Mouse (Mus musculus): ENCODE results near the gene Afap1l2. TPM values are rescaled to one million over a fixed set of nuclear protein-coding genes. Genes with fewer than 3 reads are reported as not detected.

The Afap1l2 gene
- polyA plus RNA-seq, 1 experiment from 2014 or later = 18.7 TPM

GRCm38 (mm10) chr19:57028327-57029179 lies 20.5 kb upstream of the Afap1l2 start:
- Histone ChIP-seq H3K4me1 (replicated peaks) (no peaks in the 10 kb centered on the region), H3K36me3 (no peaks in the 10 kb centered on the region), H3K27me3 (no peaks in the 10 kb centered on the region), H3K27ac (replicated peaks) (no peak overlapping the region), H3K9me3 (peaks cover 7% of the 10 kb centered on the region; the same call in 1 of the 2 replicates), H3K9ac (no peak overlapping the region), H3K4me2 (no peak overlapping the region), H3K4me3 (no peak overlapping the region)
- ATAC-seq (ENCODE audit: low read depth) = no peak
- WGBS = 40% methylated on average over 8 of the region's 8 CpGs

DNA sequence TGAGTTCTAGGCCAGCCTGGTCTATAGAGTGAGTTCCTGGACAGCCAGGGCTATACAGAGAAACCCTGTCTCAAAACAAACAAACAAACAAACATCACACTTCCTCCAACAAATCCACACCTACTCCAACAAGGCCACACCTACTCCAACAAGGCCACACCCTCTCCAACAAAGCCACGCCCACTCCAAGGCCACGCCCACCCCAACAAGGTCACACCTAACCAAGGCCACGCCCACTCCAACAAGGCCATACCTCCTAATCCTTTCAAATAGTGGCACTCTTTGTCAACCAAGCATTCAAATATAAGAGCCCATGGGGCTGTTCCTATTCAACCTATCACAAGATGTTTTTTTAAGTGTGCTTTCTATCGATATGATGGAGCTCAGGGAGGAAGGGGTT lies 18.5 kb upstream of the Afap1l2 start:
- no peaks in the 10 kb centered on the region for H3K4me1 ChIP-seq (replicated peaks)
- H3K9ac ChIP-seq = no peak overlapping the region
- no peak overlapping the region for H3K4me3 ChIP-seq
- H3K36me3 ChIP-seq = no peaks in the 10 kb centered on the region
- no peak overlapping the region for H3K27ac ChIP-seq (replicated peaks)
- peaks cover 7% of the 10 kb centered on the region; the same call in 1 of the 2 replicates for H3K9me3 ChIP-seq
- H3K4me2 ChIP-seq = no peak overlapping the region
- 75% methylated on average over 4 of the region's 4 CpGs for WGBS
- no peaks in the 10 kb centered on the region for H3K27me3 ChIP-seq
- ATAC-seq (ENCODE audit: low read depth) = no peak

- no peaks in the 10 kb centered on the region for H3K9me3 ChIP-seq
- 86% methylated on average over 8 of the region's 8 CpGs for WGBS
- H3K4me3 ChIP-seq = no peak overlapping the region
- H3K27ac ChIP-seq (replicated peaks) = no peak overlapping the region
- H3K36me3 ChIP-seq = no peaks in the 10 kb centered on the region
- no peak for ATAC-seq (ENCODE audit: low read depth)
- peaks cover 5% of the 10 kb centered on the region; the same call in 1 of the 2 replicates for H3K4me1 ChIP-seq (replicated peaks)
- no peak overlapping the region for H3K9ac ChIP-seq
- no peaks in the 10 kb centered on the region for H3K27me3 ChIP-seq
- H3K4me2 ChIP-seq = no peak overlapping the region
Measured at GRCm38 (mm10) chr19:57017785-57018179, 9.8 kb upstream of the Afap1l2 start.

- WGBS = 51% methylated on average over 15 of the region's 15 CpGs
- H3K4me1 ChIP-seq (replicated peaks) = peaks cover 5% of the 10 kb centered on the region; the same call in 1 of the 2 replicates
- no peaks in the 10 kb centered on the region for H3K36me3 ChIP-seq
- no peaks in the 10 kb centered on the region for H3K9me3 ChIP-seq
- H3K27me3 ChIP-seq = no peaks in the 10 kb centered on the region
- no peak overlapping the region for H3K9ac ChIP-seq
- no peak overlapping the region for H3K4me3 ChIP-seq
- no peak overlapping the region for H3K4me2 ChIP-seq
- ATAC-seq (ENCODE audit: low read depth) = no peak
- H3K27ac ChIP-seq (replicated peaks) = peak overlapping the region; percentile 1; the same call in 1 of the 2 replicates
Measured at GRCm38 (mm10) chr19:57016995-57017784, 9.2 kb upstream of the Afap1l2 start.

GRCm38 (mm10) chr19:57014808-57015207 lies 6.8 kb upstream of the Afap1l2 start:
- no peak overlapping the region for H3K27ac ChIP-seq (replicated peaks)
- H3K9ac ChIP-seq = no peak overlapping the region
- ATAC-seq (ENCODE audit: low read depth) = no peak
- no peak overlapping the region for H3K4me3 ChIP-seq
- H3K4me2 ChIP-seq = no peak overlapping the region
- WGBS = 84% methylated on average over 3 of the region's 3 CpGs
- H3K9me3 ChIP-seq = no peaks in the 10 kb centered on the region
- peaks cover 4% of the 10 kb centered on the region for H3K27me3 ChIP-seq
- peaks cover 6% of the 10 kb centered on the region; the same call in 1 of the 2 replicates for H3K4me1 ChIP-seq (replicated peaks)
- H3K36me3 ChIP-seq = no peaks in the 10 kb centered on the region

GRCm38 (mm10) chr19:57013271-57013677 lies 5.2 kb upstream of the Afap1l2 start:
- Histone ChIP-seq H3K27me3 (peaks cover 16% of the 10 kb centered on the region), H3K4me3 (no peak overlapping the region), H3K9ac (no peak overlapping the region), H3K27ac (replicated peaks) (no peak overlapping the region), H3K4me2 (no peak overlapping the region), H3K36me3 (no peaks in the 10 kb centered on the region), H3K9me3 (no peaks in the 10 kb centered on the region), H3K4me1 (replicated peaks) (peaks cover 17% of the 10 kb centered on the region)
- ATAC-seq (ENCODE audit: low read depth) = no peak
- 48% methylated on average over 6 of the region's 6 CpGs for WGBS

- Histone ChIP-seq H3K4me2 (no peak overlapping the region), H3K36me3 (no peaks in the 10 kb centered on the region), H3K9me3 (no peaks in the 10 kb centered on the region), H3K4me1 (replicated peaks) (peaks cover 28% of the 10 kb centered on the region), H3K9ac (no peak overlapping the region), H3K4me3 (no peak overlapping the region), H3K27me3 (peaks cover 28% of the 10 kb centered on the region), H3K27ac (replicated peaks) (no peak overlapping the region)
- 63% methylated on average over 3 of the region's 3 CpGs for WGBS
- no peak for ATAC-seq (ENCODE audit: low read depth)
Measured at GRCm38 (mm10) chr19:57012068-57012467, 4.0 kb upstream of the Afap1l2 start.

DNA sequence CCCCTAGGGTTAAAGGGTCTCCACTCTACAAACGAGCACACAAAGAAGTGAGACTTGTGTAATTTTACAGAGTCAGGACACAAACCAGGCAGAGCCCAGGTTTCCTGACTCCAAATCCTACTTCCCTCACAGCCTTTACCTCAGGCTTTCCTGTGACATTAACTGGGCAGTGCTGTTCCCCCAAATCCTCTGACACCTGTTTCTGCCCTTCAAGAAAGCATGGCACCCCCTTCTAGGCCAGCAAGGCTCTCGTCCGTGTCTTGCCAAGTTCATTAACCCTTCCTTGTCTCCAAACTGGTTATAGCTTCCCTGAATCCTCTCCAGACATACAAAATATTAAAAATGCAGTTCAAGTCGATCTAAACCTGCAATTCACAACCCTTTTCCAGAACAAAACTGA lies 2.0 kb upstream of the Afap1l2 start:
- 39% methylated on average over 4 of the region's 4 CpGs for WGBS
- no peaks in the 10 kb centered on the region for H3K9me3 ChIP-seq
- H3K4me1 ChIP-seq (replicated peaks) = peaks cover 28% of the 10 kb centered on the region
- H3K27me3 ChIP-seq = peaks cover 36% of the 10 kb centered on the region
- no peak overlapping the region for H3K27ac ChIP-seq (replicated peaks)
- ATAC-seq (ENCODE audit: low read depth) = no peak
- H3K9ac ChIP-seq = no peak overlapping the region
- no peaks in the 10 kb centered on the region for H3K36me3 ChIP-seq
- no peak overlapping the region for H3K4me3 ChIP-seq
- no peak overlapping the region for H3K4me2 ChIP-seq

DNA sequence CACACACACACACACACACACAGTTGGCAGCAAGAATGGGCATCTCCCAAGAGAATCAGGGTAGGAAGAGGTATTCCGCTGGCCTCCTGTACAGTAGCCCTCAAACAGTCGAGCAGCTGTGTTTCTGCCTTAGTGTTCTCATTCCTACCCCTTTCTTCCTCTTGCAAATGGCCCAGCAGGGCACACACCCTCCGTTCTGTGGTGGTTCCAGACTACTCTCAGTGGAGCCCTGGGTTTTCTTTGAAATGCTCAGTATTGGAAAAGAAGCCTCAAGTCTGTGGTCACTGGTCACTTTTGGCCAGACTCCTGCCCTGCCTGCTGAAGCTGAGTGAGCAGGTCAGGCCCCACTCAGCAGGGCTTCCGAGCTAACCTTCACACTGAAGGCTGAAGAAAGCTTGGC lies 1.6 kb upstream of the Afap1l2 start:
- peaks cover 28% of the 10 kb centered on the region for H3K4me1 ChIP-seq (replicated peaks)
- no peak overlapping the region for H3K4me2 ChIP-seq
- peaks cover 36% of the 10 kb centered on the region for H3K27me3 ChIP-seq
- H3K27ac ChIP-seq (replicated peaks) = no peak overlapping the region
- WGBS = 44% methylated on average over 4 of the region's 4 CpGs
- H3K9ac ChIP-seq = no peak overlapping the region
- no peak for ATAC-seq (ENCODE audit: low read depth)
- H3K36me3 ChIP-seq = no peaks in the 10 kb centered on the region
- H3K4me3 ChIP-seq = no peak overlapping the region
- H3K9me3 ChIP-seq = no peaks in the 10 kb centered on the region

DNA sequence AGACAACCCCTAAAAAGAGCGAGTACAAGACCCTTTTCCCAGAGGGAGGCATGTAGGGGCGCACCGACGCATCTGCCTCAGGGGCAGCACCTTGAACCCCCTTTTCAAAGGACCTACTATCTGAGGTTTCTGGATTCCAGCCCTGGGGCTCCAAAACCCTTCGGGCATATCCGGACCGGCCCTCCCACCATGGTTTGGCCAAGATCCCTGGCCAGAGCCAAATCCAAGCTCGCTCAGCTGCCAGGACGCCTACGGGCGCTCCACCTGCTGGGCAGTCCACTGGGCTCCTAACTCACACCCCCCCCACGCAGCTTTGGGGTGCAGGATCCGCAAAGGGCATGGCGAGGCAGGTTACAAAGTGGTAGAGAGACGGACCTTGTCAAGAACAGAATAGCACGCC lies 737 bp downstream of the Afap1l2 start:
- H3K9me3 ChIP-seq = no peaks in the 10 kb centered on the region
- peak overlapping the region; percentile 46 for H3K4me3 ChIP-seq
- peak overlapping the region; percentile 70 for H3K9ac ChIP-seq
- 0 out of 2 replicates have a peak overlapping the region, but pooled peaks have one; percentile 7 for H3K27ac ChIP-seq (replicated peaks)
- no peaks in the 10 kb centered on the region for H3K36me3 ChIP-seq
- WGBS = 61% methylated on average over 16 of the region's 16 CpGs
- H3K4me1 ChIP-seq (replicated peaks) = peaks cover 40% of the 10 kb centered on the region
- ATAC-seq (ENCODE audit: low read depth) = no peak
- peak overlapping the region; percentile 74 for H3K4me2 ChIP-seq
- H3K27me3 ChIP-seq = peaks cover 36% of the 10 kb centered on the region

- Histone ChIP-seq H3K9me3 (no peaks in the 10 kb centered on the region), H3K36me3 (no peaks in the 10 kb centered on the region), H3K9ac (peak overlapping the region; percentile 70; the same call in 1 of the 2 replicates), H3K4me2 (peak overlapping the region; percentile 74), H3K27me3 (peaks cover 36% of the 10 kb centered on the region), H3K4me3 (peak overlapping the region; percentile 46), H3K4me1 (replicated peaks) (peaks cover 45% of the 10 kb centered on the region), H3K27ac (replicated peaks) (no peak overlapping the region)
- ATAC-seq (ENCODE audit: low read depth) = no peak
- WGBS = 61% methylated on average over 13 of the region's 13 CpGs
Measured at GRCm38 (mm10) chr19:57006841-57007240, 1.2 kb downstream of the Afap1l2 start.

DNA sequence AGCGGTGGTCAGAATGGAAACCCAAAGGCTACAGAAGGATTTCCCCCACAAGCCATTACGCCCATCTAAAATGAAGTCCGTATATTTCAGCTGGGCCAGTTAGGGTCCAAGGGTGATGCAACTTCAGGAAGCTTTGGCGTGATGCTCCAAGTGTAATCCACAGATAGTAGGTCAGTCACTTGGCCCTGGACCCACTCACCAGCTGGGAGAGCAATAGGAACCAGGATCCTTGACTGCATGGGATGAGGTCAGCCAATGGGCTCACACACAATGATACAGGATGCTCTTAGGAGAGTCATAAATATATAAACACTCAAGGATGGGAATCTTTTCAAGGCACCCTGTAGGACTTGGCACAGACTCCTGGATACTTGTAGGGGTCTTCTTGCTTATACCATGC lies 3.0 kb downstream of the Afap1l2 start:
- H3K9ac ChIP-seq = no peak overlapping the region
- WGBS = 93% methylated on average over 4 of the region's 4 CpGs
- H3K27me3 ChIP-seq = peaks cover 33% of the 10 kb centered on the region
- peaks cover 56% of the 10 kb centered on the region for H3K4me1 ChIP-seq (replicated peaks)
- H3K4me2 ChIP-seq = 0 out of 2 replicates have a peak overlapping the region, but pooled peaks have one; percentile 16
- ATAC-seq (ENCODE audit: low read depth) = no peak
- no peaks in the 10 kb centered on the region for H3K9me3 ChIP-seq
- no peaks in the 10 kb centered on the region for H3K36me3 ChIP-seq
- H3K27ac ChIP-seq (replicated peaks) = no peak overlapping the region
- H3K4me3 ChIP-seq = no peak overlapping the region
